Mouse (Mus musculus) forelimb bud, embryonic 11.5 days (tissue): ENCODE results near the gene Vnn3.

ENCODE experiments used
- DNase-seq: peaks from one replicate; pipeline ENCODE4 v3.0.0-alpha.2; 2012; ENCODE audit warnings: low read depth, low spot score

Gene Vnn3

DNA sequence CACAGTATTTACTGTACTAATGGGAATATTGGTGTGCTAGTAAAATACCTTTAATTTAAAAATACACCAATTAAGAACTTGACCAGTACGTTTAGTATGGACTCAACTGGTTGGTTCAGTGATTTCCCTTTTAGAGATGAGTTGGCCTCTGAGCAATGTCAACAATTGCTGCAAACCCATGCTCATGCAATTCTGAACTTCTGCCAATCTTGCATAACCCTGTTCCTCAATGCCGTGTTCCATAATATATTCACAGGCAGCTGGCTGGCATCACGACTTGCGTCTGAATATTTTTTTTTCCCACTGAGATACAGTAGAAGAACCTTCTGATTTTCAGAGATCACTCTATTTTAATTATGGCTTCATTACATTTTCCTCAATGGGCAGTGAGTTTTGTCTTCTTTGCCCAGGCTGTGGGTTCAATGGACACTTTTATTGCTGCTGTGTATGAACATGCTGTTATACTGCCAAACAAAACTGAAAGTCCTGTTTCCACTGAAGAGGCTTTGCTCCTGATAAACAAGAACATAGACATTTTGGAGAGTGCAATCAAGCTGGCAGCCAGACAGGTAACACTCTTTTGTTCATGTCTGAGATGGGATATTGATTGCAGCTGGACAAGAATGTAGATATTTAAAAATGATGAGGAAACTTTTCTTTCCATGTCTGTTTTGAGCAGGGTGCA, at the start of gene Vnn3:
TSS of gene Vnn3 (plus strand) at position 235 of the 685 bp plus-strand sequence.
- DNase-seq, result no peak

DNA sequence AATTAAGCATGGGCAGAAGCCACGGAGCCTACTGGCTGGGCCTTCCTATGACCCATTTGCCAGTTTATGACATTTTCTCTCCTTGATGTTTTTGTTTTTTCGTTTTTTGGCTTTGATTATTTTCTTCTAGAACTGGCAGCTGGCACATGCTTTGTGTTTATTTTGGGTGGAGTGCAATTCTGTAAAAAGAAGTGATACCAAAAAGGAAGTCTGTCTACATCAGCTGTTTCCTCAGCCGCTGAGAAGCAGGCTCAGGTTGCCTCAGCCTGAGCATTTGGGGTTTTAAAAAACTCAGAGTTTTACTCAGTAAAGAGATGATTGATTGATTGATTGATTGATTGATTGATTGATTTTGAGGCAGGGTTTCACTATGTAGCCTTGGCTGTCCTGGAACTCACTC, 48.4 kb upstream of the Vnn3 start:
- DNase-seq, result no peak

DNA sequence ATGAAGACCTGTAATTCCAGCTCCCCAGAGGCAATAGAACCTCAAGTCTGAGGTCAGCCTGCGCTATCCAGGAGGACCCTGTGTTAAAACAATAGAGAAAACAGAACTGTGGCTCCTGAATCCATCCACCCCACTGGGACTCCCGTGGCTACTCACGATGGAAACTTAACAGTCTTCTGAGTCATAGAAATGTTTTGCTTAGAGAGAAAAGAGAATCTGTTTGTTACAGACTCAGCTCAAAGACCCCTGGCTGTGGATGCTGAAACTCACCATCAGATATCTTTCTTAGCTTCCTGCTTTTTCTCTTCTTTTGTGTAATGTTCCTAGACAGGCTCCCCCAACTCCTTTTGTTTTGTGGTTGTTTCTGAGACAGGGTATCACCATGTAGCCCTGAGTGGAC, 46.6 kb upstream of the Vnn3 start:
- DNase-seq, result no peak

DNA sequence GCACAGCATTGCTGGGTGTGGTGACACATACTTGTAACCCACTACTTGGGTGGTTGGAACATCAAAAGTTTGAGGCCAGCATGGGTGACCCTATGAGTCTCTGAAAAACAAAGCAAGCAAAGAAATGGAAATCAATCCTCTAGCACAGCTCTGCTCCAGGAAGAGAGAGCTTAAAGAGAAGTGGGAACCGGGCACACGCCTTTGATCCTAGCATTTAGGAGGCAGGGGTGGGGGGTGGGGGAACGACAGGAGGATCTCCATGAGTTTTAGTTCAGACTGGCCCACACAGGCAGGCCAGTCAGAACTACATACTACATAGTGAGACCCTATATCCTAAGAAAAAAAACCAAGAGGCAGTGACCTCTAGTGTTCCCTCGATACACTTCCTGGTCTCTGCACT, 45.1 kb upstream of the Vnn3 start:
- no peak for DNase-seq

DNA sequence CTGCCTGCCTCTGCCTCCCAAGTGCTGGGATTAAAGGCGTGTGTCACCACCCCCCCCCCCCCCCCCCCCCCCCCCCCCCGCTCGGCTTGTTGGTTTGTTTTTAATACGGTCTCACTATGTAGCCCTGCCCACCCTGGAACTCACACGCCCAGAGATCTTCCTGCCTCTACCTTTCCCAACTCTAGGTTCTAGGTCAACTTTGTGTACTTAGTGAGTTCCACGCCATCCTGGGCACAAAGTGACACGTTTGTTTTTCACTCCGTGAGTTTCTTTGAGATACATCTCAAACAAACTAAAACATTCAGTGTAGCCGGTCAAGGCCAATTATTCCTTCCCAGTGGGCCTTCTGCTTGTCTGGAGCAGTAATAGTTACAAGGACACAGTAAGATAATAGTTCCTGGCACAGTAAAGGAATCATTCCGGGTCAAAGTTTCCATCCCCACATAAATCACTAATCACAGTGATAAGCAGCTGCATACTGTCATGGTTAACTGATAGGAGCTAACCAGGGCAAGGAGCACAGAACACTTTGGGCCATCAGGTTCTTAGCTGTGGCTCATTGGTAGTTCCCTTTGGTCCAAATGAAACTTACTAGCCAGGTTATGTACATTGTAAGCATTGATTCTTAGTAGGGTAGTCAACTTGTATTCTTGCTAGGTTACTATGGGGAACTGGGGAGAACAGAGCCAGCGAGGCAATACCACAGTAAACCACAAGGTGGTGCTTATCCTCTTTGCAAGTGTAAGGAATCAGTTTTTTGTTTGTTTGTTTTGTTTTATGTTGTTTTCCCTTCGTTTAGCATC, 39.4 kb upstream of the Vnn3 start:
- DNase-seq, result peak; percentile 73

- DNase-seq, result no peak
Measured at GRCm38 (mm10) chr10:23812438-23812759, 38.9 kb upstream of the Vnn3 start.

DNA sequence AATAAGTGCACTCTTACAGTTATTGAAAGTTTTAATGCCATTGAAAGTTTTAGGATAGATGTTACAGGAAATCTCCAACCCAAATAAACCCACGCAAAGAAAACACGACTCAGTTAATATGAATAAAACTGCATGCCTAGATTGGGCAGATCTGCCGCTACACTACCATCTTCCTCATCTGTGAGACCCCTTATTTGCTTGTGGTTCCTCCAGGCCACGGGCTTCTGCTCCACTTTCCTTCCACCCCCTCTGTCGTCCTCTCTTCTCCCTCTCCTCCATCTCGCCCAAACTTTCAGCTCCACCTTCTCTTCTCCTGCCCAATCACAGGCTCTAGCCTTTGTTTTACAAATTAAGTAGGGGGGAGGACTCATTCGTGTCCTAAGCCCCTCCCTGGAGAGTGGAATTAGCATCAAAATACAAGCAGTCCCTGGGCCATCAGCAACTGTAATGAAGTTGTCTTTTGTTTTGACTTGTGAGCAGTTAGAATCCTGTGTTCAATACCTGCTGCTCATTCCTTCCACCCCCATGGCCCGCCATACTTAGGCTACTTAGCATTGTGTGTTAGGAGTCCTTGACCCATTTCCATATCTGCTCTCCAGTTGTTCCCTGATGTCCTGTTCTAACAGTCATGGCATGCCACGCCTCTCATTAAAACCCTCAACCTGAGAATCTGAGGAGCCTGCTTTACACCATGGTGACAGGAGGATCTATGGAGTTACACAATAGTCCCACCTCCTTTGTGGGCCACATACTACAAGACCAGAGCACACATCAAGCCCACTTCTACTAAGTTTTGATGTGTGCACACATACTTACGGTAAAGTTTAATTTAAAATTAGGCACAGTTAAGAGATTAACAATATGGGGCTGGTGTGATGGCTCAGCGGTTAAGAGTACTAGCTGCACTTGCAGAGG, 38.2 kb upstream of the Vnn3 start:
- no peak for DNase-seq

DNA sequence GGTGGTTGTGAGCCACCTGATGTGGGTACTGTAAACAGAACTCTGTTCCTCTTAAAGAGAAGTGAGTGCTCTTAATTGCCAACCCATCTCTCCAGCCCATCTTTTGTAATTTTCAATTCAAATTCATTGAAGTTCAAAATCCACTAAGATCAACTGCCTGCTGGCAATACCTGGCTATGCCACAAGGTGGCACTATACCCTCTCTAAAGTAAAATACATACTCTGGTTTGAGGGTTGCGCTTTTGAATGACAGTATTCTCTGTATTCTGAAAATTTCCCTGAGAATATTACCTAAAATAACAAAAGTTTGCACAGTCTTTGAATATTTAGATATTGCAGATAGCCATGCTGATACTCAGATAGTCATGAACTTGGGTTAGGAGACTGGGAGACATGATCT, 36.1 kb upstream of the Vnn3 start:
- DNase-seq, result peak; percentile 81

- no peak for DNase-seq
Measured at GRCm38 (mm10) chr10:23816241-23816640, 35.0 kb upstream of the Vnn3 start.

DNA sequence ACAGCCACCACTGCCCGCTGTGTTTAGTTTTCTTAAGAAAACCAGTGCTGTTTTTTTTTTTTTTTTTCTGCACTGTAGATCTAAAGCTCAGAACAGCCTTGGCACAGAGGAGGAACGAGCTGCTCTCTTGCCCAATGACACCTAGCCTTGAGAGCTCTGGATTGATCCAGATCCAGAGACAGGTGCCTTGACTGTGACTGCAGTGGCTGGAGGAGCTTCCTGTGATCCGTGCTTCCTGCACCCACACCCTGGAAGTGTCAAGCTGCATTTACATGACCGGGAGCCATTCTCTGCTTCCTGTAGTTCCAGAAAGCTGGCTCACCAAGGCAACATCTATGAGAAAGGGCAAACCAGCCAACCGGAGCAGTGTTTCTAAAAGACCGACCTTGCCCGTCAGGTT, 24.7 kb upstream of the Vnn3 start:
- DNase-seq, result no peak

- no peak for DNase-seq
Measured at GRCm38 (mm10) chr10:23836003-23836964, 15.0 kb upstream of the Vnn3 start.

DNA sequence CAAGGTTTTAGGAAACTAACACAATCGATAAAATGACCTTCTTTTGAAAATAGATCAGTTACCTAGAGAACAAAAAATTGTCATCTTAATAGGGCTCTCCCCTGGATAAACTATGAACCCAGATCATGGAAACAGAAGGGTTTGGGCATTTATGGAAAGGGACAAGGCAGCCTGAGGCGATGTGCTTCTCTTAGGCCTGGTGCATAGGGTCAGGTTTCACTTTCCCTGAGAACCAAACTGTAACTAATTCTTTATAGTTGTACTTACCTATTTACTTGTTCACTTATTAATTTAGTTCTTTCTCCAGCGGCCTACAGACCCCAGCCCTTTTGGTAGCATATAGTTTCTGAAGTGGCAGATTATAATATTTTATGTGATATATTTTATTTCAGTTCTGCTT, 14.1 kb upstream of the Vnn3 start:
- DNase-seq, result peak; percentile 17

DNA sequence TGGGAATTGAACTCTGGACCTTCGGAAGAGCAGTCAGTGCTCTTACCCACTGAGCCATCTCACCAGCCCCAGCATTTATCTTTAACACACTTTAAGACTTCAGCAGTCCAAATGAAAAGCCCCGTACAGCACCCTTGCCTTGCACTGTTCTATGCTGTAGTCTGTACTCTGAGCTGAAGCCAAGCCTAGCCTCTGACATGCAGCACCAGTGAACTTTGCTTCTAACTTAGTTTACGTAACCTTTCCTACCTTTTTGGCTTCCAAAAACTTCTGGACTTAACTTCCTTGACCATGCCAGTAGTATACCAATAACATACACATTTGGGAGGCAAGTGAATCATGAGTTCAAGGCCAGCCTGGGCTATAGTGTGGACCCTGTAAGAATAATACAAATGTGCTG, 12.4 kb upstream of the Vnn3 start:
- DNase-seq, result no peak

DNA sequence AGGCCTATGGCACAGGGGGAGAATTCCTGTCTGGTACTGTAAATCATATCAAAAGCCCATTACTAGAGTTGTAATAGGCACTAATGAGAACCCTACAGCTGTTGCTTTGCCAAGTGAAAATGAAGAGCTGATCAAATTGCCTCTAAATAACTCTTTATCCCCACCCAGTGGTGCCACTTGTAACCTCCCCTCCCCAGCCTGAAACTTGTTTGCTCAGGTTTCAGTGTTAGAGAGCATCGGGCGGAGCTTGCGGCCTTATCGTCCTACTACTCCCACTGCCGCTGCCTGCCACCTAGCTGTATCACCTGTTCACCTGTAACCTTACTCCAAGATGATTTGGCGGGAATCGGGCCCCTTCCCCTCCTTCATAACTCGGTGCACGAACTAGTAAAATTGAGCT, 11.9 kb upstream of the Vnn3 start:
- no peak for DNase-seq

DNA sequence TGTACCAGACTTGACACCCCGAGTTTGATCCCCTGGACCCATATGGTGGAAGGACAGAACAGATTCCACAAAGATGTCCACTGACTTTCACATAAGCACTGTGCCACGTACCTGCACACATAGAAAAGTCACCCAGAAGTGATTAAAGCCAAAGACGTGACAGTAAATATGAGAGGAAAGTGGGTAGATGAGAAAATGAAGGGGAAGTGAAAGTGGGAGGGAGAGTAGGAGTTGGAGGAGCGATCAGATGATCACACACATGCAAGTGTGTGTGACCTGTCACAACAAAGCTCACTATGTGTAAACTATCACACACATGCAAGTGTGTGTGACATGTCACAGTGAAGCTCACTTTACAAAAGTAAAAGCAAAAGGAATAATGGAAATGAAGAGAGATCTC, 10.8 kb upstream of the Vnn3 start:
- DNase-seq, result no peak

DNA sequence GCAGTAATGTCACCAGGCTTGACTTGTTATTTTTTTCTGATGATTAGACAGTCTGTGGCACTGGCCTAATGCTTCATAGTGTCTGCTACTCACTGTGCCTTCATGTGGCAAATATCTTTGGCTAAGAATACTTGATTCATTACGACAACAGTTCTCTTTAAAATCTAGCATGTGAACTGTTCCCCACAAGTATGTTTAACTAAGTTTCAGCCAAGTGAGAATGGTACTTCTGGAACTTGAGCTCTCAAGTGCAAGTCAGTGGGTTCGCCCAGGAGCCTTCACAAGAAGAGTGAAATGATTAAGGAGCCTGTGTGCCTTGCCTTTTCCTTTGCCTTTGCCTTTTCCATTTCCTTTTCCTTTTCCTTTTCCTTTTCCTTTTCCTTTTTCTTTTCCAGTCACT, 834 bp downstream of the Vnn3 start:
- DNase-seq, result no peak

DNA sequence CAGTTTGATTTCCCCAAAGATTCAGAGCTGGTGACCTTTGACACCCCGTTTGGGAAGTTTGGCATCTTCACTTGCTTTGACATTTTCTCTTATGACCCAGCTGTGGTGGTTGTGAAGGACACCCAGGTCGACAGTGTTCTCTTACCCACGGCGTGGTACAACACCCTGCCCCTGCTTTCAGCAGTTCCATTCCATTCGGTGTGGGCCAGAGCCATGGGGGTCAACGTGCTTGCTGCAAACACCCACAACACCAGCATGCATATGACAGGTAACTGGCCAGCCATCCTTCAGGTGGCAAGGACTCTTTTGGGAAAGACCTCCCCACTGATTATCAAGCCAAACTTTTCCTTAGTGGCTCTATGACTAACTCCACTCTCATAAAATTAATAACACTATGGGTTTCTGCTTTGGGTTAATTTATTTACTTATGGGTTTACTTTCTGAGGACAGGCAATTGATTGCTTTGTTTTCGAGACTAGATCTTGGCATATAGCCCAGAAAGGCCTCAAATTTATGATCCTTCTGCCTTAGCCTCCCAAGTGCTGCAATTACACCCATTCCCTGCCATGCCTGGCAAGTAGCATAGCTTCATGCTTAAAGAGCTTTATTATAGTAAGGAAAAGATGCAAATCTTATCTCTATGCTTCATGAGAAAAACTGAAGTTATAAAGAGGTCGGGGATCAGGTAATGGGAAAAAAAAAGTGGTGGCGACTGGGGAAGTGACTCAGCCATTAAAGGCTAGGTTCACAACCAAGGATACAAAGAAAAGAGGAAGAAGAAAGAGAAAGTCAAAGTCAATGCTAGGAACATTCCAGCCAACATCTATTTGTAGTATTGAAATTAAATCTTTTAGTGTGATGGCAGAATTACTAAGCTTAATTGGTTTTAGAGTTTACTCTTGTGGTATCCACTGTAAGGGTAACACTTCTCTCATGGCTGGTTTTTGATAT, 13.4 kb downstream of the Vnn3 start:
- DNase-seq, result peak; percentile 42

DNA sequence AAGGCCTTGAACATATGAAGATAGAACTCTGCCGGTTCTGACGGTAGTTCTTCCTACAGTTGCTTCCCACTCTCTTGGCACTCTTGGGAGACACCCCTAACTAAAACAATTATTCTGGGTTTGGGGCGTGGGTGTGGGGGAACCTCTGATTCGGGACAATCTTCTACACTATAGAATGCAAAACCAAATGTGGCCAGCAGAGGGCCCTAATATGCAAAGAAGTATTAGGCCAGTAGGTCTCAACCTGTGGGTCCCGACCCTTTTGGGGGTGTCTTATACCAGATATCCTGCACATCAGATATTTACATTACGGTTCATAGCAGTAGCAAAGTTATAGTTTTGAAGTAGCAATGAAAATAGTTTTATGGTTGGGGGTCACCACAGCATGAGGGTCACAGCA, 29.4 kb downstream of the Vnn3 start:
- DNase-seq, result no peak

DNA sequence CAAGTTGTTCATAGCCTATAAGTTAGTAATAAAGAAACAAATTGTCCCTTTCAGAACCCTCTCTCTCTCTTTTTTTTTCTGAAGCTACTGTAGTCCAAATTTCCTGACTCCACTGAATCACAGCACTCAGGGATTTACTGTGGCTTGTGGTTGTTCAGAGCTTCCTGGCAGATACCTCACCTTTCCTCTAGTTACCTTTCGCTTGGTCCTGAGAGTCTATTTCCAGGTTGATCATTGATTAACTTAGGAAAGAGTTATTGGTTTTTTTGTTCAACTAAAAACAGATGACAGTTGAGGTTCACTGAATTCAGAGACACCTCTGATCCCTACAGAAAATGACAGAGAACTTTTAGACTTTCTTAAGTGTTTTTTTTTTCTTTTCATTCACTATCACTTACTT, 33.6 kb downstream of the Vnn3 start:
- no peak for DNase-seq

- DNase-seq, result no peak
Measured at GRCm38 (mm10) chr10:23886060-23886459, 34.8 kb downstream of the Vnn3 start.
